Mouse (Mus musculus): Measurements from ENCODE around the gene Doxl2. TPM values are rescaled to one million over a fixed set of nuclear protein-coding genes. Genes with fewer than 3 reads are reported as not detected.

The Doxl2 gene
- polyA plus RNA-seq, 1 experiment: 0.05 TPM

GRCm38 (mm10) chr6:49009161-49009555, 34.4 kb downstream of the Doxl2 start:
- no peak for DNase-seq (ENCODE audit: low read depth)

- no peak for DNase-seq (ENCODE audit: low read depth)
These were observed 34.9 kb downstream of the Doxl2 start for GRCm38 (mm10) chr6:49009665-49010064.

- DNase-seq (ENCODE audit: low read depth): no peak
These were observed 36.4 kb downstream of the Doxl2 start for GRCm38 (mm10) chr6:49011191-49011590.

GRCm38 (mm10) chr6:49013023-49013422, 38.3 kb downstream of the Doxl2 start:
- DNase-seq (ENCODE audit: low read depth): no peak

- DNase-seq (ENCODE audit: low read depth): no peak
These were observed 38.7 kb downstream of the Doxl2 start for GRCm38 (mm10) chr6:49013458-49013857.

GRCm38 (mm10) chr6:49017150-49017549, 42.4 kb downstream of the Doxl2 start:
- no peak for DNase-seq (ENCODE audit: low read depth)

- DNase-seq (ENCODE audit: low read depth): no peak
These were observed 44.6 kb downstream of the Doxl2 start for GRCm38 (mm10) chr6:49019341-49019740.

GRCm38 (mm10) chr6:49021141-49022012, 46.6 kb downstream of the Doxl2 start:
- DNase-seq (ENCODE audit: low read depth): no peak

GRCm38 (mm10) chr6:49022384-49022783, 47.6 kb downstream of the Doxl2 start:
- DNase-seq (ENCODE audit: low read depth): no peak

GRCm38 (mm10) chr6:49023315-49023714, 48.6 kb downstream of the Doxl2 start:
- no peak for DNase-seq (ENCODE audit: low read depth)

- DNase-seq (ENCODE audit: low read depth): no peak
These were observed 50.5 kb downstream of the Doxl2 start for GRCm38 (mm10) chr6:49025290-49025689.

GRCm38 (mm10) chr6:49026496-49026895, 51.7 kb downstream of the Doxl2 start:
- DNase-seq (ENCODE audit: low read depth): no peak

- no peak for DNase-seq (ENCODE audit: low read depth)
These were observed 53.3 kb downstream of the Doxl2 start for GRCm38 (mm10) chr6:49028019-49028418.

Other genes starting within 250 kb of the Doxl2 start
- gene Gimap1, start 235.9 kb upstream of the Doxl2 start, polyA plus RNA-seq (2012; rRNA removed): 4.1 and 4.3 TPM in 2 replicates
- 5.6 and 8.3 TPM in 2 replicates for gene Gimap5, start 228.8 kb upstream of the Doxl2 start, polyA plus RNA-seq (2012; rRNA removed)
- 3.1 and 3.5 TPM in 2 replicates for gene Gimap3, start 204.1 kb upstream of the Doxl2 start, polyA plus RNA-seq (2012; rRNA removed)
- 109 and 139 TPM in 2 replicates for gene Tmem176a, start 134.0 kb upstream of the Doxl2 start, polyA plus RNA-seq (2012; rRNA removed)
- 390 and 419 TPM in 2 replicates for gene Tmem176b, start 133.5 kb upstream of the Doxl2 start, polyA plus RNA-seq (2012; rRNA removed)
- gene Aoc1, start 102.1 kb upstream of the Doxl2 start, polyA plus RNA-seq (2012; rRNA removed): 2.8 and 3.1 TPM in 2 replicates
- gene 1600015I10Rik, start 45.1 kb upstream of the Doxl2 start, polyA plus RNA-seq (2012; rRNA removed): 0.08 and 0.13 TPM in 2 replicates
- gene Svs1, start 11.9 kb downstream of the Doxl2 start, polyA plus RNA-seq (2012; rRNA removed): 7.6 TPM in 1 of 2 replicates, not detected in the other
- gene Gpnmb, start 61.6 kb downstream of the Doxl2 start, polyA plus RNA-seq (2012; rRNA removed): 71.9 and 88.7 TPM in 2 replicates
- gene Malsu1, start 98.8 kb downstream of the Doxl2 start, polyA plus RNA-seq (2012; rRNA removed): 15.7 and 21.5 TPM in 2 replicates
- 0.09 and 0.43 TPM in 2 replicates for gene Igf2bp3, start 240.0 kb downstream of the Doxl2 start, polyA plus RNA-seq (2012; rRNA removed)